ENCODE assay signal across 12 mouse cellular contexts in genomic region chr10:113105771-113106430, GRCm38 (mm10).
DNase-seq lines count a peak whose midpoint lies in the region; ATAC-seq lines count a peak whose summit lies in the region.
"Had no signal": no experiment of that assay in that cellular context is flagged by ENCODE, and none has a peak within 500 bp of the region (broad histone marks: within the 10 kb centered on the region; RNA-seq: fewer than 3 reads in every experiment).

No protein-coding gene starts in this region.

- H3K4me2 ChIP-seq in forebrain, embryonic 11.5 days (ENCODE audit: low read depth, low read length, severe bottlenecking): no peak overlapping the region
- H3K4me2 ChIP-seq in forebrain, embryonic 15.5 days (replicated peaks): no peak overlapping the region
- H3K4me2 ChIP-seq: liver, embryonic 13.5 days; neural tube, embryonic 12.5 days had no signal

- no peak overlapping the region for H3K27ac ChIP-seq in forebrain, embryonic 11.5 days (ENCODE audit: low read depth, low read length)
- no peak overlapping the region for H3K27ac ChIP-seq in forebrain, embryonic 10.5 days
- no peak overlapping the region for H3K27ac ChIP-seq in forebrain, embryonic 15.5 days (replicated peaks)
- H3K27ac ChIP-seq: liver, embryonic 13.5 days; neural tube, embryonic 12.5 days had no signal

- no peaks in the 10 kb centered on the region for H3K36me3 ChIP-seq in forebrain, embryonic 11.5 days (ENCODE audit: control insufficient read depth, insufficient read depth, low read length)
- no peaks in the 10 kb centered on the region for H3K36me3 ChIP-seq in forebrain, embryonic 10.5 days (replicated peaks)
- no peaks in the 10 kb centered on the region for H3K36me3 ChIP-seq in forebrain, embryonic 15.5 days
- H3K36me3 ChIP-seq: G1E; liver, embryonic 13.5 days; neural tube, embryonic 12.5 days had no signal

- H3K9me3 ChIP-seq in forebrain, embryonic 11.5 days (ENCODE audit: control insufficient read depth, low read length): no peaks in the 10 kb centered on the region
- no peaks in the 10 kb centered on the region for H3K9me3 ChIP-seq in forebrain, embryonic 10.5 days
- no peaks in the 10 kb centered on the region for H3K9me3 ChIP-seq in forebrain, embryonic 15.5 days
- H3K9me3 ChIP-seq: G1E; liver, embryonic 13.5 days; neural tube, embryonic 12.5 days had no signal

- no peak overlapping the region for H3K4me3 ChIP-seq in forebrain, embryonic 11.5 days (ENCODE audit: low read depth, low read length)
- H3K4me3 ChIP-seq in forebrain, embryonic 10.5 days: no peak overlapping the region
- H3K4me3 ChIP-seq in forebrain, embryonic 15.5 days: no peak overlapping the region
- H3K4me3 ChIP-seq: liver, embryonic 13.5 days; neural tube, embryonic 12.5 days had no signal

- no peak overlapping the region for H3K9ac ChIP-seq in forebrain, embryonic 11.5 days (ENCODE audit: low read length)
- no peak overlapping the region for H3K9ac ChIP-seq in forebrain, embryonic 15.5 days (replicated peaks)
- H3K9ac ChIP-seq: liver, embryonic 13.5 days; neural tube, embryonic 12.5 days had no signal

- no peak for DNase-seq in forebrain, embryonic 11.5 days (ENCODE audit: low spot score)
- DNase-seq in forebrain, embryonic 10.5 days (ENCODE audit: extremely low spot score, low spot score): no peak
- peak; percentile 6 for DNase-seq in right cerebral cortex, adult 18-20 months
- DNase-seq in right cerebral cortex, postnatal 25 days: no peak
- peak; percentile 44 for DNase-seq in retina, postnatal 1 day
- no peak for DNase-seq in kidney, postnatal 25 days
- DNase-seq in gastrocnemius, postnatal 14 days: no peak
- DNase-seq: liver, embryonic 13.5 days; thymus, adult 2 months had no signal

- intact Hi-C loops in gastrocnemius, postnatal 14 days (cut with DNase I; ENCODE audit: low total_unique reads): no loop called here

- WGBS in forebrain, embryonic 11.5 days: 37% methylated on average over 1 of the region's 1 CpGs
- 63% methylated on average over 1 of the region's 1 CpGs for WGBS in forebrain, embryonic 10.5 days
- WGBS in forebrain, embryonic 15.5 days: 4% methylated on average over 1 of the region's 1 CpGs

- ATAC-seq in forebrain, embryonic 11.5 days (replicated peaks; ENCODE audit: low FRiP score): peak; percentile 61; the same call in 1 of the 2 replicates
- ATAC-seq in forebrain, embryonic 15.5 days (replicated peaks): peak; percentile 75

- H3K4me1 ChIP-seq in forebrain, embryonic 11.5 days (replicated peaks; ENCODE audit: control insufficient read depth, insufficient read depth, low read length): no peaks in the 10 kb centered on the region
- no peaks in the 10 kb centered on the region for H3K4me1 ChIP-seq in forebrain, embryonic 10.5 days
- 0 out of 2 replicates have a peak, but pooled peaks cover 3% of the 10 kb centered on the region for H3K4me1 ChIP-seq in forebrain, embryonic 15.5 days
- H3K4me1 ChIP-seq: liver, embryonic 13.5 days; neural tube, embryonic 12.5 days had no signal

- H3K27me3 ChIP-seq in forebrain, embryonic 11.5 days (ENCODE audit: control insufficient read depth, insufficient read depth, low read length): no peaks in the 10 kb centered on the region
- H3K27me3 ChIP-seq in forebrain, embryonic 10.5 days (ENCODE audit: poor library complexity, severe bottlenecking): no peaks in the 10 kb centered on the region
- no peaks in the 10 kb centered on the region for H3K27me3 ChIP-seq in forebrain, embryonic 15.5 days
- H3K27me3 ChIP-seq: liver, embryonic 13.5 days; neural tube, embryonic 12.5 days had no signal

Comparison
In these comparisons a context has a peak if more than half of its experiments do, and no peak if none do; other contexts are left out.
1. DNase-seq: peak in right cerebral cortex, adult 18-20 months (single experiment) and retina, postnatal 1 day (single experiment); none in forebrain, embryonic 11.5 days (single experiment), forebrain, embryonic 10.5 days (single experiment), right cerebral cortex, postnatal 25 days (single experiment), kidney, postnatal 25 days (0 of 2) and gastrocnemius, postnatal 14 days (single experiment).